9 mouse cellular contexts compared by ENCODE assay signal in the genomic region with DNA sequence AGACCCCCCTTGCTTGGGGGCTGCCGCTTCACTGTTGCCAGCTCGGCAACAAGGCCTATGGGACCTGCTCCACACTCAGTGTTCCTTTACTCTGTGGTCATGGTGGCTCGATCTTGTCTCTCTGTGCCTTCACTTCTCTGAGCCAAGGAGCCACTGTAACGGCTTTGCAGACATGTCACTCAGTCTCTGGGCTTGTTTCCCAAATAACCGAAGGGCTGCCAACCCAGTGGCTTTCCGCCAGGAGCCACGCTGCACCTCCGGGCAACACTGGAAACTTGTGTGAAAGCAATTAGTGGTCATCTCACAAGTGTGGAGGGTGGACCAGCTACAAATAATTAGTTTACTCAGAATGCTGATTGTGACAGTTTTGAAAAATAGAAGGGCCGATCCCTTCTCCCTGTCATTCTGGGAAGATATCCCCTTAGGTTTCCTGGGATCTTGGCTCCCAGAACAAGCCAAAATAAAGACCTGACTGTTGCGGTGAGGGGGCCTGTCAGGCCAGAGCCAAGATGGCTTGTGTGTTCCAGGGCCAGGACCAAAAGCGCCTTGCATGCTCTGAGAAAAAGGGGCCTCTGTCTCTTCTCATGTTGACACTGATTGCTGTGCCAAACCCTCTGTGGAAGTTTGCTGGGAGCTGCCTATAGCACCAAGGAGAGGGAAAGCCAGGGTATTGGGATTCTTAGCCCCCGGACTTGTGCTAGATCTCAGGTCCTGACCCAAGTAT. TPM values are rescaled to one million over a fixed set of nuclear protein-coding genes. Genes with fewer than 3 reads are reported as not detected.
DNase-seq lines count a peak whose midpoint lies in the region; ATAC-seq and TF ChIP-seq lines count a peak whose summit lies in the region.
"Had no signal": no experiment of that assay in that cellular context is flagged by ENCODE, and none has a peak within 500 bp of the region (broad histone marks: within the 10 kb centered on the region; RNA-seq: fewer than 3 reads in every experiment).

No protein-coding gene starts in this region.

- DNase-seq in kidney, adult 18-20 months: peak; percentile 50
- no peak for DNase-seq in kidney, postnatal 10 days
- peak; percentile 95 for DNase-seq in brain, embryonic 14.5 days (ENCODE audit: low read depth)
- DNase-seq in frontal cortex, postnatal 14 days (ENCODE audit: low spot score in 2 of 2): peak; percentile 68 to 72
- peak; percentile 77 for DNase-seq in layer of hippocampus, adult 9-11 months
- DNase-seq in right cerebral cortex, postnatal 14 days: peak; percentile 58
- no peak for DNase-seq in T-cell, adult 2 months (ENCODE audit: low spot score)

- no peak overlapping the region for H3K4me3 ChIP-seq in intestine, embryonic 16.5 days (ENCODE audit: low read length)

- H3K36me3 ChIP-seq in intestine, embryonic 16.5 days (ENCODE audit: control insufficient read depth, insufficient read depth, low read length): no peaks in the 10 kb centered on the region

- 79% methylated on average over 12 of the region's 12 CpGs for WGBS in intestine, embryonic 16.5 days

- H3K9me3 ChIP-seq in intestine, embryonic 16.5 days (ENCODE audit: control insufficient read depth, low read length): no peaks in the 10 kb centered on the region

- H3K4me1 ChIP-seq in intestine, embryonic 16.5 days (ENCODE audit: control insufficient read depth, insufficient read depth, low read length): peaks cover 10% of the 10 kb centered on the region; the same call in 1 of the 2 replicates

- ATAC-seq in intestine, embryonic 16.5 days: no peak

- no peak overlapping the region for H3K27ac ChIP-seq in intestine, embryonic 16.5 days (ENCODE audit: low read length)

- H3K9ac ChIP-seq in intestine, embryonic 16.5 days (ENCODE audit: low read depth, low read length): no peak overlapping the region

- no peaks in the 10 kb centered on the region for H3K27me3 ChIP-seq in intestine, embryonic 16.5 days (replicated peaks; ENCODE audit: control insufficient read depth, insufficient read depth, low read length)

- H3K4me2 ChIP-seq in intestine, embryonic 16.5 days (ENCODE audit: low read depth, low read length): no peak overlapping the region

- no peak for TF ChIP-seq POLR2A in brain, embryonic 14.5 days (IDR thresholded peaks at IDR 0.05; ENCODE audit: borderline replicate concordance, extremely low read depth, insufficient read depth, insufficient read length, poor library complexity, severe bottlenecking)

- no peak for TF ChIP-seq CTCF in brain, embryonic 14.5 days (IDR thresholded peaks at IDR 0.05; ENCODE audit: borderline replicate concordance, extremely low read depth, insufficient read depth, insufficient read length)

RNA-seq across cellular contexts. Expression of a gene that starts 7.7 kb away (rescaled TPM):
- polyA plus RNA-seq in brain, embryonic 14.5 days (2012; rRNA removed): 7.7 and 9.4 TPM in 2 replicates
- 4.3 and 4.4 TPM in 2 replicates for polyA plus RNA-seq in intestine, embryonic 16.5 days (2015; fragmentation: Nextera tagmentation; extraction: Ambion mirVana)

RNA-seq across cellular contexts. Expression of a gene that starts 10.8 kb away (rescaled TPM):
- 88.0 and 89.0 TPM in 2 replicates for polyA plus RNA-seq in brain, embryonic 14.5 days (2012; rRNA removed)
- 135 and 144 TPM in 2 replicates for polyA plus RNA-seq in intestine, embryonic 16.5 days (2015; fragmentation: Nextera tagmentation; extraction: Ambion mirVana)

RNA-seq across cellular contexts. Expression of a gene that starts 36.7 kb away (rescaled TPM):
- polyA plus RNA-seq in brain, embryonic 14.5 days (2012; rRNA removed): 0.14 and 0.29 TPM in 2 replicates
- polyA plus RNA-seq in intestine, embryonic 16.5 days (2015; fragmentation: Nextera tagmentation; extraction: Ambion mirVana): not detected in 2 replicates
- polyA plus RNA-seq: lung, embryonic 16.5 days had no signal

RNA-seq across cellular contexts. Expression of a gene that starts 58.4 kb away (rescaled TPM):
- polyA plus RNA-seq in brain, embryonic 14.5 days (2012; rRNA removed): 0.03 TPM in 1 of 2 replicates, not detected in the other
- 2.8 and 4.0 TPM in 2 replicates for polyA plus RNA-seq in intestine, embryonic 16.5 days (2015; fragmentation: Nextera tagmentation; extraction: Ambion mirVana)

Comparison
In these comparisons a context has a peak if more than half of its experiments do, and no peak if none do; other contexts are left out.
1. DNase-seq: peak in kidney, adult 18-20 months (single experiment), brain, embryonic 14.5 days (single experiment), frontal cortex, postnatal 14 days (2 of 2), layer of hippocampus, adult 9-11 months (single experiment) and right cerebral cortex, postnatal 14 days (single experiment); none in kidney, postnatal 10 days (single experiment) and T-cell, adult 2 months (single experiment).